Mouse (Mus musculus) common myeloid progenitor, adult 5-6 weeks (primary cell): Measurements from ENCODE around the gene Nup98. TPM values are rescaled to one million over a fixed set of nuclear protein-coding genes. Genes with fewer than 3 reads are reported as not detected.

Experiments
- ATAC-seq: replicated peaks from 2 replicates; pipeline ENCODE4 v1.8.0; 2016; ENCODE audit warnings: low read depth, mild to moderate bottlenecking, moderate TSS enrichment, inconsistent platforms; ENCODE audit not compliant: poor library complexity, severe bottlenecking
- total RNA-seq: library from RNA; stranded (forward); fragments of 200-1000, 187-1606 nt; gene quantifications from 2 replicates; pipeline ENCODE4 v1.2.3, GENCODE M21; 2017

Nup98 gene
- total RNA-seq, 1 experiment from 2014 or later = 60.9 TPM

DNA sequence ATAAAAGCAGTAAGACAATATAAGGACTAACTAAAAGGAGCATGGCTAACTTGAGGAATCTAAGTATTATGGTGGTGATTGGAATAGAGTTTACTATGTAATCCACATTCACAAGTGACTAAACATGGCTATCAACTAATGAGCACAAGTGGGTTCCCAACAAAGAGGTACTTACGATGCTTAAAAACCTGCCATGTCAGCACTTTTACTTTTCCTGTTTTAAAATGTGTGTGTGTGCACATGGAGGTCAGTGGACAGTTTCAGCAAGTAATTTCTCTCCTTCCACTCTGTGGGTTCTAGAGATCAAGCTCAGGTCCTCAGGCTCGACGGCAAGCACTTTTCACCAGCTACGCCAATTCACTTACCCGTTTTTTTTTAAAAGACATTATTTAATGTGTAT is 72.1 kb downstream of the Nup98 start:
- ATAC-seq = no peak

- no peak for ATAC-seq
These were observed 72.5 kb downstream of the Nup98 start for GRCm38 (mm10) chr7:102137464-102137863.

DNA sequence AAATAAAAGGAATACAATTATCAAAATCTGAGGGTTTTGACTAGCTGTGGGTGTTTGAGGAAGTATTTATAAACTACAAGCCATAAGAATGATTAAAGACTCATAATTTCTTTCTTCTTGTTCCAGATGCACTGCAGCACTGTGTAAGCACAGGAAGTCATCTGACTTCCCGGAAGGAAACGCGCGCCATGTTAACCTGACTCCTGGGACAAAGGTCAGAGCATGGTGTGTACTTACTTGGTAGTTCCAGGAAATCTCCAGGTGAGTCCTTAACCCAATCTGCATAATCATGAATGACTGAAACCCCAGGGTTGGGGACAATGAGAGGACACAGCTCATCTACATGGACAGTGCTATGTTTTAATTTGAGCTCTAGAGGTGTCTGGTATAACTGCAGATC is 77.6 kb downstream of the Nup98 start:
- ATAC-seq = no peak

GRCm38 (mm10) chr7:102120326-102120725 is 89.7 kb downstream of the Nup98 start:
- ATAC-seq = no peak

DNA sequence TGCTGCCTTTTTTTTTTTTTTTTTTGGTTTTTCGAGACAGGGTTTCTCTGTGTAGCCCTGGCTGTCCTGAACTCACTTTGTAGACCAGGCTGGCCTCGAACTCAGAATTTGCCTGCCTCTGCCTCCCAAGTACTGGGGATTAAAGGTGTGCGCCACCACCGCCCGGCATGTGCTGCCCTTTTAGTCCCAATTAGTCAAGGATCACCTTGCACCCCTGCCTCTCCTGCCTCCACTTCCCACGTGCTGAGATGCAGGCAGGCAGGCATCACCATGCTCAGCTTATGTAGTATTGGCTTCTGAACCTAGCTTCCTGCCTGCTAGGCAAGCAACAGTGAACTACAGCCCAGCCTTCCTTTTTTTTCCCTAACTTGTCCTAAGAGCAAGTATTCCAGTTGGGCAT is 92.6 kb downstream of the Nup98 start:
- no peak for ATAC-seq

DNA sequence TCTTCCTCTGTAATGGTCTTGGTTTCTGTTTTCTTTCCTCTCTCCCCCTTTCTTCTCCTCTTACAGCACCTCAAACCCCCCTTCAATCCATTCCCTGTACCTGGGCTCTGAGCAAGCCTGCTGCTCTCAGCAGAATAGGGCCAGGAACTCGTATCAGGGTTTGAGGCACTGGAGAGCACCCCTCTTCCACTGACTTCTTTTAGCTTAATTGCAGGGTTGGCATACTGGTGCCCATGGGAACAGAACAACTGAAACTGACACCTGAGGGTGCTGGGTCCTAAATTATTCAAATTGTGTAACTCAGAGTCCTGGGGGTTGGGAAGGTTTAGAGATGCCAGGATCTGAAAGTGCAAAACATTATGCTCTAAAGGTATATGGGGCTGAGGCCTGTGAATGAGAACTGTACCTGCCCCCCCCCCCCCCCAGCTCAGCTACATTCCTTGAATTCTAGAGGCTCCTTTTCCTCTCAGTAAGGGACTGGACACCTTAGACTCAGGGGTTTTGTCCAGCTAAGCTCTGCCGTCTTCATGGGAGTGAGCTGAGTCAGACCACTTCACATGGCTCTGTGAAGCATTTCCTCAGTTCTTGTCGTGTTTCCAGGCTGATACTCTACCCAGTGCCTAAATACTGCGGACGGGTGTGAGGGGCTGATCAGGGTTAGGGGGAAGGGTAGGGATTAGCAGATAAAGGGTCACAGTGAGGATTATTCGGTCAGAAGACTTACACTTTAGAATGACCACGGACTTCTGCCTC is 93.2 kb downstream of the Nup98 start, which contains the start of gene Chrna10:
Gene Chrna10, minus strand, starts transcription at position 250 of the 753 bp plus-strand sequence.
- no peak for ATAC-seq

DNA sequence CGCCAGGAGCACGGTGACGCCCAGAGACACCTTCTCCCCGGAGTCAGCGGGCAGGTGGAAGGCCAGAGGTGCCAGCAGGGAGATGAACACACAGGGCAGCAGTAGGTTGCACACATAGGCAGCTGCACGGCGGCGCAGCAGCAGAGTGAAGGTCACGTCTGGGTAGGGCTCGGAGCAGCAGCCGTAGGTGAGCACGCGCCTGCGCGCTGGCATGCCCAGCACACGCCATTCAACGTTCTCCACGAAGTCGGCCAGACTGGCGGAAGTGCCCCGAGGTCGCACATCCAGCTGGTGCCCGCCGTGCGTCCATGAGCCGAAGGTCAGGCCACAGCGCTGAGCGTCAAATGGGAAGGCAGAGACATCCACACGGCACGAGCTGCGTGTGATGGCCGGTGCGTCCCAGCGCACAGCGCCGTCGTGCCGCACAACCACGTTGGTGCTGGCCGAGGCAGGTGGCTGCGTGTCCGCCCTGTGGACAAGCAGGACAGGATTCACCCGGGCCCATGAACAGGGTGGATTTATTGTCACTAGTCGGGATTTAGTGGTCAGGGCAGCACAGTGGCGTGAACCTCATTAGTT is 96.7 kb downstream of the Nup98 start:
- no peak for ATAC-seq

GRCm38 (mm10) chr7:102109746-102110145 is 100.2 kb downstream of the Nup98 start:
- ATAC-seq = no peak

- no peak for ATAC-seq
These were observed 100.8 kb downstream of the Nup98 start, which contains the start of gene Art5 for GRCm38 (mm10) chr7:102109171-102109570. Art5 (minus strand) TSS chr7:102109489.

DNA sequence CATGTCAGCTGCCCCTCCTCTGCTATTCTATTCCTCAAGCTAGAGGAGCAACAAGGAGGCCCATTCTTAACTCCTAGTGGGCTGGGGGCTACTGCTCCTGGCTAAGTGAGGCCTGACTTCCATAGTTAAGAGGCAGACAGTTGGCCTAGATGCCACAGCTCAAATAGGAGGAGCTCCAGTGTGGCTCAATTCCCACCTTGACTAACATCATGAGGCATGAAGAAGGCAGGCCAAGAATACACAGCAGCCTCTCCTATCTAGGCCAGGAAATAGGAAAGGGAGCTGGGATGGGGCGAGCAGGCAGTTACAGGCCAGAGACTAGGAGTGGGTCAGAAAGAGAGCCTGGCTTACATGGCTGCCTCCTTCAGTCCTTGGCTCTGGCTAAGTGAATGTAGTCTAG is 101.8 kb downstream of the Nup98 start:
- ATAC-seq = no peak

- ATAC-seq = peak; percentile 55
These were observed 103.3 kb downstream of the Nup98 start for GRCm38 (mm10) chr7:102106700-102107141.

GRCm38 (mm10) chr7:102104126-102104525 is 105.8 kb downstream of the Nup98 start:
- ATAC-seq = no peak

- ATAC-seq = no peak
These were observed 106.4 kb downstream of the Nup98 start for GRCm38 (mm10) chr7:102103555-102103954.

DNA sequence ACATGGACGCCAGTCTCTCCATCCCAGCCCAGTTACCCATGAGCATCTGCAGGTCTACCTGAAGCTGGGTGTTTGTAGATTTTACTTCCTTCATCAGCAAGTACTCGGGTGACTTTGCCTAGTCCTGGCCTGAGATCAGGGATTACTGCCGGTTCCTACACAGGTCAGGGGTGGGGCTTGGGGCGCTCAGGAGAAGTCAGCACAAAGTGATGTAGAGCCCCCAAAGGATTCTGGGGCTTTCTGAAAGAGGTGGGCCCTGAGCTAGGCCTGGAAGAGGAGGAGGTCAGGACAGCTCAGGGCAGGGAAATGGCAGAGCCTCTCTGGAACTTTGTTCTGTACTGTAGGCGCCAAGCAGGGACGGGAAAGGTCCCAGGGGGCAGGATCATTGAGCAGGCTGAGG is 107.3 kb downstream of the Nup98 start:
- no peak for ATAC-seq

- no peak for ATAC-seq
These were observed 107.7 kb downstream of the Nup98 start for GRCm38 (mm10) chr7:102102241-102102640.

DNA sequence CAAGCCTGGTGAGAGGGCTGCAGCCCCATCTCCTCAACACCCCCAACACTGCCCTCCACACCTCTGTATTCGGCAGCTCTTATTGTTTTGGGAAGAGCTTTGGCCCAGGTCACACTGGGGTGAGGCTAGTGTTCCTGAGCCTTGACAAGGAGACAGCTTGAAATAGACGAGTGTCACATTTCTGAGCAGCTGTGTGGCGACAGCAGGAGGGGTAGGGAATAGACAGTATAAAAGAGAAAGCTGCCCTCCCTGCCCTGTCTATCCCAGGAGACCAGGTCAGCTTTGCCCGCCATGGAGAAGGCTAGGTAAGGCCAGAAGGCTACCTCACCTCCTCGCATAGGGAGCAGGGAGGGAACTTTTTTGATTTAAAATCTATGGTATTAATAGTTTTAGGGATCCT is 108.5 kb downstream of the Nup98 start, which contains the start of gene Art1:
Gene Art1, plus strand, starts transcription at position 257 of the 400 bp plus-strand sequence.
- no peak for ATAC-seq

- no peak for ATAC-seq
These were observed 109.1 kb downstream of the Nup98 start for GRCm38 (mm10) chr7:102100868-102101267.

- ATAC-seq = peak; percentile 86
These were observed 110.0 kb downstream of the Nup98 start for GRCm38 (mm10) chr7:102099760-102100661.

- no peak for ATAC-seq
These were observed 122.6 kb downstream of the Nup98 start for GRCm38 (mm10) chr7:102087336-102087735.

DNA sequence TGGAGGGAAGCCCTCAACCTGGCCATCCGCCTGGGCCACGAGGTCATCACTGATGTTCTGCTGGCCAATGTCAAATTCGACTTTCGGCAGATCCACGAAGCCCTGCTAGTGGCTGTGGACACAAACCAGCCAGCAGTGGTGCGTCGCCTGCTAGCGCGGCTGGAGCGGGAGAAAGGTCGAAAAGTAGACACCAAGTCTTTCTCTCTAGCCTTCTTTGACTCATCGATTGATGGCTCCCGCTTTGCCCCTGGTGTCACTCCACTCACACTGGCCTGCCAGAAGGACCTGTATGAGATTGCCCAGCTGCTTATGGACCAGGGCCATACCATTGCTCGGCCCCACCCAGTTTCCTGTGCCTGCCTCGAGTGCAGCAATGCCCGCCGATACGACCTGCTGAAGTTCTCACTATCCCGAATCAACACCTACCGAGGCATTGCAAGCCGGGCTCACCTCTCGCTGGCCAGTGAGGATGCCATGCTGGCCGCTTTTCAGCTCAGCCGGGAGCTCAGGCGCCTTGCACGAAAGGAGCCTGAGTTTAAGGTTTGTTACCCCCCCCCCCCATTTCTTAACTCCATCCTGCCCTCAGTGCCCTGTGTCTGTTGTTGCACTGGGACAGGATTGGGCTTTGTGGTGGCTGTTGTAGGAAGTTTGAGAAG is 125.8 kb downstream of the Nup98 start:
- ATAC-seq = no peak
